In the genomic region with DNA sequence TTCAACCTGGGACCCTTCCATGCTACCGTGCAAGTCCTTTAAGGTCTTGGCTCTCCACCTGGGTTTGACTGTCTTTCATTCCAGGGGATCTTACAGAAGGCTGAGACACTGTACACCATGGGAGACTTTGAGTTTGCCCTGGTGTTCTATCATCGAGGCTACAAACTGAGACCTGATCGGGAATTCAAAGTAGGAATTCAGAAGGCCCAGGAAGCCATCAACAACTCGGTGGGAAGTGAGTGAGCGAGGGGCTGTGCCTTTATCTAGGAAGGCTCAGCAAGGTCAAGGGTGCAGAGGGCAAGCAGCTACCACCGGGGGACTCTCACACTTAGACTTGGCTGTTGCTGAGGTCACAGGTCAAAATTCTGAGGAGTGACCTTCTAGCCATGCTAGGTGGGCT, we compare ENCODE assay signal across 16 mouse cellular contexts. TPM values are rescaled to one million over a fixed set of nuclear protein-coding genes. Genes with fewer than 3 reads are reported as not detected.
"Had no signal": no experiment of that assay in that cellular context is flagged by ENCODE, and none has a peak within 500 bp of the region (broad histone marks: within the 10 kb centered on the region; RNA-seq: fewer than 3 reads in every experiment).

No protein-coding gene starts in this region.

- H3K4me3 ChIP-seq: liver, embryonic 15.5 days; lung, embryonic 15.5 days; megakaryocyte, embryonic 14.5 days; midbrain, embryonic 13.5 days; midbrain, embryonic 15.5 days; neural tube, embryonic 12.5 days; stomach, embryonic 15.5 days had no signal

- H3K9me3 ChIP-seq: liver, embryonic 15.5 days; lung, embryonic 15.5 days; megakaryocyte, embryonic 14.5 days; midbrain, embryonic 13.5 days; midbrain, embryonic 15.5 days; neural tube, embryonic 12.5 days; stomach, embryonic 15.5 days had no signal

- DNase-seq: liver, postnatal 0 days; lung, adult 2 months; lung, postnatal 14 days; lung, postnatal 36 days; right cerebral cortex, postnatal 14 days; thymus, adult 18-20 months; thymus, postnatal 14 days; thymus, postnatal 36 days had no signal

- H3K27me3 ChIP-seq: liver, embryonic 15.5 days; lung, embryonic 15.5 days; neural tube, embryonic 12.5 days; stomach, embryonic 15.5 days had no signal

- H3K36me3 ChIP-seq: liver, embryonic 15.5 days; lung, embryonic 15.5 days; midbrain, embryonic 13.5 days; midbrain, embryonic 15.5 days; neural tube, embryonic 12.5 days; stomach, embryonic 15.5 days had no signal

RNA-seq across cellular contexts. Expression of a gene that starts 4.7 kb away (rescaled TPM):
- total RNA-seq: monocyte, adult 5-6 weeks had no signal
